Mouse (Mus musculus): ENCODE data around the gene Ctbp2.

- no peak for TF ChIP-seq GATA1 (IDR thresholded peaks at IDR 0.05; ENCODE audit: low read length)
- TF ChIP-seq TAL1 (IDR thresholded peaks at IDR 0.05; ENCODE audit: low read length), result no peak
These were observed 112.5 kb downstream of the Ctbp2 start for GRCm38 (mm10) chr7:133011611-133012010.

Measured in erythroblast, embryonic 14.5 days (primary cell).